Mouse (Mus musculus) lung, embryonic 16.5 days (tissue): ENCODE data around the gene 1810009A15Rik. TPM values are rescaled to one million over a fixed set of nuclear protein-coding genes. Genes with fewer than 3 reads are reported as not detected.

ENCODE experiments used
- ATAC-seq: fragments of 200-750 bp; cut with Nextera tagmentation; 2 replicates; pipeline ENCODE4 v1.8.0; 2017; ENCODE audit warnings: low read depth, mild to moderate bottlenecking, moderate library complexity
- H3K27ac ChIP-seq: fragments of 300-500 bp; sonication (generic); 2 replicates; pipeline ENCODE4 v1.5.1; 2014; ENCODE audit warnings: mild to moderate bottlenecking, control low read depth, low read length
- H3K27me3 ChIP-seq: fragments of 300-500 bp; sonication (generic); 2 replicates; pipeline ENCODE4 v1.6.1; 2014; ENCODE audit warnings: low read depth, low read length, mixed read lengths; ENCODE audit not compliant: control insufficient read depth, insufficient read depth
- H3K36me3 ChIP-seq: fragments of 300-500 bp; sonication (generic); 2 replicates; pipeline ENCODE4 v1.6.1; 2014; ENCODE audit warnings: low read length; ENCODE audit not compliant: control insufficient read depth, insufficient read depth
- H3K4me1 ChIP-seq: fragments of 300-500 bp; sonication (generic); replicated peaks from 2 replicates; pipeline ENCODE4 v1.6.1; 2014; ENCODE audit warnings: low read length, mixed read lengths; ENCODE audit not compliant: control insufficient read depth, insufficient read depth
- H3K4me2 ChIP-seq: fragments of 300-500 bp; sonication (generic); 2 replicates; pipeline ENCODE4 v1.6.1; 2014; ENCODE audit warnings: low read depth, low read length, control low read depth
- H3K4me3 ChIP-seq: fragments of 300-500 bp; sonication (generic); 2 replicates; pipeline ENCODE4 v1.5.1; 2014; ENCODE audit warnings: mild to moderate bottlenecking, low read length, control low read depth
- H3K9ac ChIP-seq: fragments of 300-500 bp; sonication (generic); 2 replicates; pipeline ENCODE4 v1.6.1; 2014; ENCODE audit warnings: low read length, control low read depth
- H3K9me3 ChIP-seq: fragments of 300-500 bp; sonication (generic); 2 replicates; pipeline ENCODE4 v1.6.1; 2016; ENCODE audit warnings: low read length; ENCODE audit not compliant: control insufficient read depth
- WGBS: fragments of 180-500 bp; shearing (Covaris S2); extraction: QIAGEN DNeasy Blood & Tissue Kit; methylation state at CpG from one replicate; pipeline ENCODE4 v1.1.7; 2014; 5-methylcytosine and 5-hydroxymethylcytosine counted together
- polyA plus RNA-seq: library from polyadenylated mRNA; unstranded; fragments of >200 nt; fragmentation: Nextera tagmentation; extraction: Ambion mirVana; gene quantifications from 2 replicates; pipeline ENCODE4 v1.2.1, GENCODE M21; 2015

1810009A15Rik gene
- polyA plus RNA-seq, 1 experiment from 2014 or later: 71.4 TPM

DNA sequence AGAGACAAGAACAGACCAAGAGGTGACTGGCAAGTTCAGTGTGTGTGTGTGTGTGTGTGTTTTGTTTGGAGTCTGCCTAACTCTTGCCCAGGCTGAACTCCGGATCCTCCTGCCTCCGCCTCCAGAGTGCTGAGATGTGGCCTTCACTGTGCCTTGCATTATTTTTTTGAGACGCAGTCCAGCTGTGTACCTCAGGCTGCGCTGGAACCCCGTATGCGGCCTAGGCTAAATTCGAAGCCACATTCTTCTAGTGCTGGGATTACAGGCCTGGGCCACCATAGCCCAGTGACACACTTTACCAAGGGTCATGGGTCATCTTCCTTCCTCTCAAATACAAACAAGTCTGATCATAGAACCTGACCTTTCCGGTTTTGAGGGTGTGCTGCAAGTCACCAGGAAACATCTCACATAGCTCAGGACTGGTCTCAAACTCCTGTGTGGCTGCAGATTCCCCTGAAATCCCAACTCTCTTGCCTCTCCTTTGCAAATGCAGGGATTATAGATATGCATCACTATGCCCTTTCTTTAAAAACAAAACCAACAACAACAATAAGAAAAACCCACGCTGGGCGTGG lies 16.3 kb upstream of the 1810009A15Rik start:
- H3K4me3 ChIP-seq: peak overlapping the region; percentile 99
- no peaks in the 10 kb centered on the region for H3K9me3 ChIP-seq
- ATAC-seq: no peak
- 61% methylated on average over 10 of the region's 10 CpGs for WGBS
- peaks cover 10% of the 10 kb centered on the region for H3K4me1 ChIP-seq
- H3K36me3 ChIP-seq: peaks cover 17% of the 10 kb centered on the region
- peak overlapping the region; percentile 69 for H3K4me2 ChIP-seq
- H3K9ac ChIP-seq: peak overlapping the region; percentile 99
- no peaks in the 10 kb centered on the region for H3K27me3 ChIP-seq
- H3K27ac ChIP-seq: no peak overlapping the region

- no peak overlapping the region for H3K4me2 ChIP-seq
- H3K4me3 ChIP-seq: no peak overlapping the region
- ATAC-seq: no peak
- WGBS: 88% methylated on average over 7 of the region's 7 CpGs
- peaks cover 10% of the 10 kb centered on the region for H3K4me1 ChIP-seq
- no peaks in the 10 kb centered on the region for H3K27me3 ChIP-seq
- no peak overlapping the region for H3K27ac ChIP-seq
- no peaks in the 10 kb centered on the region for H3K9me3 ChIP-seq
- H3K9ac ChIP-seq: no peak overlapping the region
- peaks cover 17% of the 10 kb centered on the region for H3K36me3 ChIP-seq
Observed at GRCm38 (mm10) chr19:8875031-8875430, 13.6 kb upstream of the 1810009A15Rik start.

DNA sequence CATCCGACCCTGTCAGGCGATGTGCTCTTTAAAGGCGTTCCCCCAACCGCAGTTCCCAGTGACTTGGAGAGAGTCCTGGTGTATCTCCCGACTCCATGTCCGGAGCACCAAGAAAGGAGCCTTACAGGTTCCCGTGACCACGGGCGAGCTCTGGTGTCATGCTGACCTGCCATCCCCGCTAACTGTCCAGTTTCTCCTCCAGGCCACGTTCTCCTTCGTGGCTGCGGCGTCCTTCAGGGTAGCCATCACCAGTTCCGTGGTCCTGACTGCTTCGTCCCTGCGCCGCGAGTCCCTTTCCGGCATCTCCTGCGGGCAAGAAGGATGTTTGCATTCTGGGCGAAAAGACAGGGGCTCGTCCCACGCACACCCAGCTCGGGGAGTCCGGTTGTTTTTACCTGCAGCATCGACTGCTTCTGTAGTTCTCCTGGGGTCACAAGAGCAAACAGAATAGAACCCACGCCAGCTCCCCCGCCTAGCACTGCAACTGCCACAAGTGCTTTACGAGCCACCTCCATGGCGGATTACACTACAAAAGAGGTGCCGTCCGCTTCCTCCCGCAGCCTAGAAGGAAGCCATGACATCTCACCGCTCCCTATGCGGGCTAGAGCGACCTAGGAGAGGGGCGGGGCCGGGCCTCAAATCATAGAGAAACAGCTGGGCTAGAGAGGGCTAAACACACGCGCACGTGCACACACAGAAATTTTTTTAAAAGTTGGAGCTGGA lies 8.2 kb upstream of the 1810009A15Rik start, which contains the start of gene Uqcc3:
TSS of gene Uqcc3 (minus strand) at position 613 of the 723 bp plus-strand sequence.
- peak within 1 kb of the TSS; percentile 83 for H3K27ac ChIP-seq
- peaks cover 5% of the 10 kb centered on the region for H3K36me3 ChIP-seq
- H3K27me3 ChIP-seq: no peaks in the 10 kb centered on the region
- WGBS: under 1% methylated on average over 42 of the region's 42 CpGs
- H3K9ac ChIP-seq: peak within 1 kb of the TSS; percentile 89
- H3K4me1 ChIP-seq: no peaks in the 10 kb centered on the region; the same call in 1 of the 2 replicates
- peak within 1 kb of the TSS; percentile 83 for H3K4me3 ChIP-seq
- ATAC-seq: peak; percentile 97
- H3K4me2 ChIP-seq: peak within 1 kb of the TSS; percentile 82
- no peaks in the 10 kb centered on the region for H3K9me3 ChIP-seq

GRCm38 (mm10) chr19:8881034-8881392 lies 7.6 kb upstream of the 1810009A15Rik start:
- Histone ChIP-seq H3K36me3 (peaks cover 3% of the 10 kb centered on the region; the same call in 1 of the 2 replicates), H3K9ac (peak overlapping the region; percentile 89), H3K27ac (no peak overlapping the region), H3K4me3 (peak overlapping the region; percentile 83), H3K27me3 (no peaks in the 10 kb centered on the region), H3K4me2 (peak overlapping the region; percentile 82), H3K9me3 (no peaks in the 10 kb centered on the region), H3K4me1 (no peaks in the 10 kb centered on the region; the same call in 1 of the 2 replicates)
- ATAC-seq: no peak
- WGBS: 9% methylated on average over 3 of the region's 3 CpGs

GRCm38 (mm10) chr19:8883616-8884015 lies 5.0 kb upstream of the 1810009A15Rik start, which contains the start of the genes Lbhd1 and Gm49403:
Gene Lbhd1, plus strand, starts transcription at chr19:8883732.
Gene Gm49403, plus strand, starts transcription at chr19:8883930.
- Histone ChIP-seq H3K4me3 (no peak within 1 kb of the TSS), H3K27me3 (no peaks in the 10 kb centered on the region), H3K9me3 (no peaks in the 10 kb centered on the region), H3K27ac (no peak within 1 kb of the TSS), H3K4me1 (peaks cover 6% of the 10 kb centered on the region), H3K36me3 (no peaks in the 10 kb centered on the region), H3K9ac (no peak within 1 kb of the TSS), H3K4me2 (no peak within 1 kb of the TSS)
- 69% methylated on average over 3 of the region's 3 CpGs for WGBS
- no peak for ATAC-seq

DNA sequence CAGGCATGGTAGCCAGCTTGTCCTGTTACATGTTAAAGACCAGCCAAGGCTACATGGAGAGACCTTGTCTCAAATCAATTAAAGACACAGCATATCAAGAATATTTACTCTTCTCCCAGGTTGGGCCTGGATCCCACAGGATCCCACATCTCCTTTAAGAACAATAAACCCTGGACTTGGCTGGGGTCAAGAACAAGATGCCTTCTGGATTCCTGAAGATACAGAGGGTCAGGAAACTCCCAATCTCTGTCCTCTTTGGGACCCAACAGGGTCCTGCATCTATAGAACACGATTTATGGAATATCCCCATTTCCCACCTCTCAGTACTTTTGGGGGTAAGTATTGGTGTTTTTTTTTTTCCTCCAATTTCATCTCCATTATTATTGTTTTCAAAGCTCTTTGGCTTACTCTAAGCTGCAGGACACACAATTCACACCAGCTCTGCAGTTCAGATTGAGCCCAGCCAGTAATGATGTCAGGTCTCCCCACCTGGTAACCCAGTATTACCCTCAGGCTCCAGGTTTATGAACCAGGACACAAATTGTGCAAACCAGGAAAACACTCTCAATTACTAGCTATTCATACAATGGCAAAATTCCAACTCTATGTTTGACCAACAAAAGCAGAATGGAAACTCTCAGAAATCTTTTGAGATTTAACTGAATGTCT lies 1.6 kb upstream of the 1810009A15Rik start:
- Histone ChIP-seq H3K4me1 (peaks cover 12% of the 10 kb centered on the region), H3K36me3 (peaks cover 8% of the 10 kb centered on the region; the same call in 1 of the 2 replicates), H3K4me2 (peak overlapping the region; percentile 79; the same call in 1 of the 2 replicates), H3K9me3 (no peaks in the 10 kb centered on the region), H3K4me3 (peak overlapping the region; percentile 76; the same call in 1 of the 2 replicates), H3K27ac (peak overlapping the region; percentile 77), H3K27me3 (no peaks in the 10 kb centered on the region), H3K9ac (peak overlapping the region; percentile 84)
- ATAC-seq: no peak
- WGBS: 48% methylated on average over 1 of the region's 1 CpGs

GRCm38 (mm10) chr19:8887585-8888463 lies 829 bp upstream of the 1810009A15Rik start:
- ATAC-seq: no peak
- Histone ChIP-seq H3K4me1 (peaks cover 12% of the 10 kb centered on the region), H3K4me3 (peak overlapping the region; percentile 76), H3K27me3 (no peaks in the 10 kb centered on the region), H3K9me3 (no peaks in the 10 kb centered on the region), H3K4me2 (peak overlapping the region; percentile 79), H3K36me3 (peaks cover 8% of the 10 kb centered on the region; the same call in 1 of the 2 replicates), H3K27ac (peak overlapping the region; percentile 77), H3K9ac (peak overlapping the region; percentile 84)
- WGBS: 10% methylated on average over 19 of the region's 19 CpGs

- H3K36me3 ChIP-seq: peaks cover 11% of the 10 kb centered on the region
- H3K4me3 ChIP-seq: peak within 1 kb of the TSS; percentile 82
- WGBS: 1% methylated on average over 54 of the region's 54 CpGs
- peak within 1 kb of the TSS; percentile 96 for H3K9ac ChIP-seq
- H3K27ac ChIP-seq: peak within 1 kb of the TSS; percentile 77
- peak; percentile 56 for ATAC-seq
- peaks cover 21% of the 10 kb centered on the region for H3K4me1 ChIP-seq
- peak within 1 kb of the TSS; percentile 88 for H3K4me2 ChIP-seq
- no peaks in the 10 kb centered on the region for H3K9me3 ChIP-seq
- no peaks in the 10 kb centered on the region for H3K27me3 ChIP-seq
Observed at GRCm38 (mm10) chr19:8892829-8893766, 4.4 kb downstream of the 1810009A15Rik start, which contains the start of gene Ints5. Gene Ints5, plus strand, starts transcription at chr19:8893005.
